Mouse (Mus musculus): ENCODE data around the gene Cldn34b2. TPM values are rescaled to one million over a fixed set of nuclear protein-coding genes. Genes with fewer than 3 reads are reported as not detected.
"Not testable (repeated sequence)": the region's sequence is repeated elsewhere in the genome, so short reads cannot be mapped to it uniquely, and the experiment has no call there.

Gene Cldn34b2
- polyA plus RNA-seq, 1 experiment from 2014 or later = not detected

GRCm38 (mm10) chrX:155093566-155093965, 34.6 kb downstream of the Cldn34b2 start, which contains the start of gene Magea2:
Gene Magea2 (minus strand): TSS chrX:155093666.
- H3K27me3 ChIP-seq; H3K9me3 ChIP-seq; H3K9ac ChIP-seq (replicated peaks); ATAC-seq (replicated peaks); H3K4me1 ChIP-seq; H3K4me3 ChIP-seq; H3K4me2 ChIP-seq (replicated peaks); H3K27ac ChIP-seq (replicated peaks); H3K36me3 ChIP-seq: not testable (repeated sequence)
- WGBS = 83% methylated on average over 3 of the region's 4 CpGs

- H3K4me2 ChIP-seq (replicated peaks); H3K27me3 ChIP-seq; H3K4me1 ChIP-seq; ATAC-seq (replicated peaks); H3K27ac ChIP-seq (replicated peaks); H3K9ac ChIP-seq (replicated peaks); H3K4me3 ChIP-seq; H3K36me3 ChIP-seq; H3K9me3 ChIP-seq: not testable (repeated sequence)
- 89% methylated on average over 1 of the region's 2 CpGs for WGBS
Measured at GRCm38 (mm10) chrX:155089693-155090092, 38.5 kb downstream of the Cldn34b2 start, which contains the start of gene Magea1. Gene Magea1 (minus strand): TSS chrX:155089793.

Other genes starting within 250 kb of the Cldn34b2 start
- not detected in 2 replicates for gene Cldn34b1, start 238.1 kb downstream of the Cldn34b2 start, polyA plus RNA-seq (2015; fragmentation: Nextera tagmentation; extraction: Ambion mirVana)
- gene Magea6, start 192.4 kb downstream of the Cldn34b2 start, polyA plus RNA-seq (2015; fragmentation: Nextera tagmentation; extraction: Ambion mirVana) = not detected in 2 replicates
- gene Magea3, start 178.9 kb downstream of the Cldn34b2 start, polyA plus RNA-seq (2015; fragmentation: Nextera tagmentation; extraction: Ambion mirVana) = not detected in 2 replicates
- gene Magea8, start 132.6 kb downstream of the Cldn34b2 start, polyA plus RNA-seq (2015; fragmentation: Nextera tagmentation; extraction: Ambion mirVana) = not detected in 2 replicates
- gene Magea5, start 65.3 kb downstream of the Cldn34b2 start, polyA plus RNA-seq (2015; fragmentation: Nextera tagmentation; extraction: Ambion mirVana) = not detected in 2 replicates
- gene Magea1, start 38.6 kb downstream of the Cldn34b2 start, polyA plus RNA-seq (2015; fragmentation: Nextera tagmentation; extraction: Ambion mirVana) = not detected in 2 replicates
- gene Magea2, start 34.7 kb downstream of the Cldn34b2 start, polyA plus RNA-seq (2015; fragmentation: Nextera tagmentation; extraction: Ambion mirVana) = not detected in 2 replicates
- 53.4 and 57.2 TPM in 2 replicates for gene Sat1, start 88.0 kb upstream of the Cldn34b2 start, polyA plus RNA-seq (2015; fragmentation: Nextera tagmentation; extraction: Ambion mirVana)
- 29.6 and 30.9 TPM in 2 replicates for gene Acot9, start 134.0 kb upstream of the Cldn34b2 start, polyA plus RNA-seq (2015; fragmentation: Nextera tagmentation; extraction: Ambion mirVana)
- gene Prdx4, start 212.3 kb upstream of the Cldn34b2 start, polyA plus RNA-seq (2015; fragmentation: Nextera tagmentation; extraction: Ambion mirVana) = 100 and 103 TPM in 2 replicates